Mouse (Mus musculus) left cerebral cortex, adult 9 months (tissue): ENCODE measurements around the gene Vmn2r111.
"Not testable (repeated sequence)": the region's sequence is repeated elsewhere in the genome, so short reads cannot be mapped to it uniquely, and the experiment has no call there.

Experiments
- DNase-seq, 2 experiments: peaks; one replicate each; pipeline ENCODE4 v3.0.0; 2022; ENCODE audit warnings: low spot score in 2 of 2

Vmn2r111 gene

GRCm38 (mm10) chr17:22573382-22573781 lies at the start of gene Vmn2r111:
Gene Vmn2r111 (minus strand): TSS chr17:22573482.
- DNase-seq: not testable (repeated sequence)

- not testable (repeated sequence) for DNase-seq
Observed at GRCm38 (mm10) chr17:22600651-22601050, 27.4 kb upstream of the Vmn2r111 start, which contains the start of gene Vmn2r112. Gene Vmn2r112 (plus strand): TSS chr17:22600951.

- not testable (repeated sequence) for DNase-seq
Observed at GRCm38 (mm10) chr17:22520467-22520866, 52.8 kb downstream of the Vmn2r111 start.

- not testable (repeated sequence) for DNase-seq
Observed at GRCm38 (mm10) chr17:22520037-22520436, 53.2 kb downstream of the Vmn2r111 start.

- no peak for DNase-seq
Observed at GRCm38 (mm10) chr17:22497120-22497519, 76.2 kb downstream of the Vmn2r111 start.
